Mouse (Mus musculus) layer of hippocampus, adult 11-12 months (tissue): ENCODE measurements around the gene Uaca.

Source experiments
- DNase-seq: peaks from one replicate; pipeline ENCODE4 v3.0.0; 2022; ENCODE audit warnings: low spot score

Gene Uaca

DNA sequence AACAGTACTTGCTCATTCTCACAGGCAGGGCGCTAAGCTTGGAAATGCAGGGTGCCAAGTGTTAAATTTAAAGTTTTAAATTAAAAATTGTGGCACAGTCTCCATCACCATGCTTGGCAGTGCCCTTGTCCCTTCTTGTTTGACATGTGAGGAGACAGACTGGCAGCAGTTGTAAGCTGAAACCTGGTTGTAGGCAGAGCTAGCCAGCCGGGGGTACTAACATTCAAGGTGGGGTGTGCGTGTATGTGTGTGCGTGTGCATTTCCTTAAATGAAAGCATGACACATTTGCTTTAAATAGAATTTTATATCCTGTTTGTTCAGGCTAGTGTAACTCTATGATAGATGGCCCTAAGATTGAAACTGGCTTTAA, 42.7 kb downstream of the Uaca start:
- no peak for DNase-seq

DNA sequence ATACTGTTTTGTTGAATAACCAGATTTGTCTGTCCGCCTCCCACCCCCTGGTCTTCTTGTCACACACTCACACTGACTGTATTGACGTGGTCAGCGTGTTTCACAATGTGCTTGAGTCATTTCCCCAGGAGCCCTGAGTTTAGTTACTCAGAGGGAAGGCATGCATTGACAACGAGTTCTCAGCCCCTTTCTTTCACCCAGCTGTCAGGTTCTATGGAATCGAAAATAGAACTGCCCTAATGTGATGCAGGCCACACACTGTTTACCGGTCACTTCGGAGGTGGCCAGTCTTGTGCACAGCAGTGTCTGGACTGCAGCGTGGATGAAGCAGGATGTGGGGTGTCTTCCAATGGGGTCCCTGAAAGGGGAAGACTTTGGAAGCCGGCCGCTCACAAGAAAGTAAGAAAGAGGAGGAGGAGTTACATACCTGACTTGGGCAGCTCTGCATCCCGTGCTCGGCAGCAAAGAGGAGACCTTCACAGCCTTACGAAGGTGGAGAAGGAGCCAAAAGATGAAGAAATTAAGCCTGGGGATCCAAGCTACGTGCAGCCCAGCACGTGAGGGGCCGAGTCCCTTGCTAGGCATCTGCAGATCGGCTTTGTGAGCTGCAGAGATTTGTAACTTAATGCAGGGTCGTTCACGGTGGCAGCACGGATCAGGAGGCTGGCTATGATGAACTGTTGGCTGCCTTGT, 43.3 kb downstream of the Uaca start:
- DNase-seq, result no peak

DNA sequence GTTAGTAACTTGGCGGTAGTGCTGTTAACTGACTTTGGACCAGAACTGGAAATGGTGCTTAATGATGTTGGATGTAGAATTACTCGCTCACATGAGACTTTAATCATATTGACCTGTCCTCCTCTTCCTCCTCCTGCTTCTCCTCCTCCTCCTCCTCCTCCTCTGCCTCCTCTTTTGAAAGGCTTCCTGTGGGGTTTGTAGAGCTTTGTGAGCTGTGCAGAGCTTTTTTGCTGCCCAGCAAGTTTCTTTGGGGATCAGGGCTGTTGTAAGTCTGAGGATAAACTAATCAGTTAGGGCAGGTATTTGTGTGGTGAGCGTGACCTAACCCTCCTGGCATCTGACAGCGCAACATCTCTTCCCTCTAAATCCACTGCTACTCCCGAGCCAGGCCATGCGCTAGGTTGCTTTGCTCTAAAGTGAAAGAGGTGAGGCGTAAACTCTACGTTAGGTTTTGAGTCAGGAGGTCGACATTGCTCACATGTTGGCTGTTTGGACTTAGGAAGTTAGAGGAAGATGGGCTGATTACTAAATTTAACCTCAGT, 44.1 kb downstream of the Uaca start:
- DNase-seq, result no peak

GRCm38 (mm10) chr9:60841393-60841792, 47.1 kb downstream of the Uaca start:
- DNase-seq, result no peak

DNA sequence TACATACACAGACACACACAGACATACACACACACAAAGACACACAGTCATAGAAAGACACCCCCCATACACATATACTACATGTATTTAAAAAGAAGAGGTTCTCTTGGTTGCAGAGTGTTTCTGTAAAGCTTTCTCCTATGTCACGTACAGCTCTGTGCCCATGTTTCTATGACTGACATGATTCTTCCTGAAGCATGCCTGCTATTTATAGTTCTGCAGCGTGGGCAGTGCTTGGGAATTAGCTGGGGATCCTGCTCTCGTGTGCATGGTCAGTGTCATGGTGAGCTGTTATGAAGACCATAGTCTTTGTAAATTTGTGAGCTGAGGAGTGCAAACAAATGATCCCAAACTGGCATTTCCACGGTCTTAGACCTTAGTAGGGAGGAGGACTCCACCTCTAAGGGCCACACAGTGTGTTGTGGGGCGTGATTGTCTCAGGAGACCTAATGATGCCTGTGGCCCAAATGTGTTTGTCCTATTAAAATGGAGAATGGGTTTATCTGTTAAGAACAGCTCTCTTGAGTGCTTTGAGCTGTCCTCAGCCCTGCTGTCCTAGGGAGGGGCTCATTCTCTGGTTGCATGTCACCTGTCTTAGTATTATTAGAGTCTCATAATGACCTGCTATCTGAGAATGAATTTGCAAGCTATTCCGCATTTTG, 49.2 kb downstream of the Uaca start:
- DNase-seq, result no peak

- DNase-seq, result no peak
Measured at GRCm38 (mm10) chr9:60848730-60849129, 54.4 kb downstream of the Uaca start.

DNA sequence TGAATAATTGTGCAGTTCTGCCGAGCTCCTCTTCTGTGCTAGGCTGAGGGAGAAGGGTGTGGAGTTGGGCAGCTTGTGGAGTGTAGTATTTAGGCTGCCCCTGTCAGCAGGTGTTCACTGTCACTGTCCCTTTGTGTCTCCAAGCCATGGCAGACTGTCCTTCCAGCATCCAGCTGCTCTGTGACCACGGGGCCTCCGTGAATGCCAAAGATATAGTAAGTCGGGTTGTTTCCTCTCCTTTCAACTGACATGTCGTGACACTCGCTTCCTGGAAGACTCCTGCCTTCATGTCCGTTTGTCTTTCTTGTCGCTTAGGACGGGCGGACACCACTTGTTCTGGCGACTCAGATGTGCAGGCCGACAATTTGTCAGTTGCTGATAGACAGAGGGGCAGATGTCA, 55.6 kb downstream of the Uaca start:
- DNase-seq, result no peak

- no peak for DNase-seq
Measured at GRCm38 (mm10) chr9:60854196-60854595, 59.9 kb downstream of the Uaca start.

GRCm38 (mm10) chr9:60857833-60858232, 63.5 kb downstream of the Uaca start:
- peak; percentile 83 for DNase-seq

- no peak for DNase-seq
Measured at GRCm38 (mm10) chr9:60858306-60858960, 64.1 kb downstream of the Uaca start.

DNA sequence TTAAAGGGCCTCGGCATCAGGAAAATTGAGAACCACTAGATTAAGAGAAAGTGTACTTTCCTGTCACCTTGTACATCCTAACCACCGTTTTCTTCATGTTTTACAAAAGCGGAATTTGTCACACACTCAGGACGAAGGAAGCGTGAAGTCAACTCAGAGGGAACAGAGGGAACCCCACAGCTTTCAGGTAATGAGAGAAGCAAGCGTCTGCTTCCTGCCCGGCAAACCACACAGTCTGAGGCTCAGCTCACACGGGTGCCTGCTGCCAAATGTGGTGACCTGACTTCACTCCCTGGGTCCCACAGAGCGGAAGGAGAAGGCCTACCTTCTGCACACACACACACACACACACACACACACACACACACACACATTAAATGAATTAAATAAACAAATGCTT, 64.7 kb downstream of the Uaca start:
- DNase-seq, result no peak

DNA sequence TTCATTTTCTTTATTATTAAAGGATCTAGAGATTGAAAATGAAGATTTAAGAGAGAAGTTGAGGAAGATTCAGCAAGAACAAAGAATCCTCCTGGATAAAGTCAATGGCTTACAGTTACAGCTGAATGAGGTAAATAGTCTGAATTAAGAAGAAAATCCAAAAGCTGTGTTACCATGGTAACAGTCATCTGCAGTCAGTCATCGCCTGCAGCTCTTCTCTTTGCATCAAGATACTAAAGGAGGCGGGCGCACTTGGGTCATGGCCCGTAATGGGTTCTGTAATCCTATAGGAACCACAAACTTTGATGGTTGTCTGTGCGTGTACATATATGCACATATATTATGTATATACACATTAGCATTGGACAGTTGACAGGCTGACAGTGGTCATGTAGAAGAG, 66.7 kb downstream of the Uaca start:
- DNase-seq, result no peak

GRCm38 (mm10) chr9:60864664-60865063, 70.3 kb downstream of the Uaca start:
- DNase-seq, result no peak

GRCm38 (mm10) chr9:60865866-60866265, 71.5 kb downstream of the Uaca start:
- DNase-seq, result no peak

- DNase-seq, result no peak
Measured at GRCm38 (mm10) chr9:60870451-60870850, 76.1 kb downstream of the Uaca start.

GRCm38 (mm10) chr9:60870919-60871503, 76.7 kb downstream of the Uaca start:
- no peak for DNase-seq

DNA sequence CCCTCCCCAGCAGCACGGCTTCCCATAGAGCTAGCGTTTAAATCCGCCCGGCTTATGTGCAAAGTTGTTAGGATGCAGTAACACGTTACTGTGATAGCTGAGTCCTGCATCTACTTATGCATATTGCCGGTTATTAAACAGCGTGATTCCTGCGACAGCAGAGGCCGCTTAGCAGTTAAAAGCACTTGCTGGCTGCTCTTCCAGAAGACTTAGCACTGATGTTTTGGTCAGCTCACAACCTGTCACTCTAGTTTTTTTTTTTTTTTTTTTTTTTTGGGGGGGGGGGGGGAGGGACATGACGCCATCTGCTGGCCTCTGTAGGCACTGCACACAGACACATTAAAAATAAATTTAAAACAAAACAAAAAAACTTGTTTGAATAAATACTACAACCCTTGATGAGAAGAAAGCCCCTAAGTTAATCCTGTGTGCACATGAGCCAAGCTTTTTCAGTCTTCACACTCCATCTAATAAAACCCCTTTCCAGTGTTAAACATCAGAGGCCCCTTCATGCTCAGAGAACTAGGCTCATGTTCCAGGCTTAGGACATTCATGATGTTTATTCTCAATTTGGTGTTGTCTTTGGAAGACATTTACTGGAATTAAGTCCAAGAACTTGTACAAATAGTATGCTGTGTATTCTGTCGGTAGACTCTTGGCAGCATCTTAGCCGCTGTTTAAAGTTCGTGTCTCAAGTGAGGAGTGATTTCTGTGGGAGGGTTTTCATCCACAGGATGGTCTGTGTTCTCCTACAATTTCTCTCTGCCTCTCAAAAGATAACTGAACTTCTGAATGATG, 79.1 kb downstream of the Uaca start:
- no peak for DNase-seq

DNA sequence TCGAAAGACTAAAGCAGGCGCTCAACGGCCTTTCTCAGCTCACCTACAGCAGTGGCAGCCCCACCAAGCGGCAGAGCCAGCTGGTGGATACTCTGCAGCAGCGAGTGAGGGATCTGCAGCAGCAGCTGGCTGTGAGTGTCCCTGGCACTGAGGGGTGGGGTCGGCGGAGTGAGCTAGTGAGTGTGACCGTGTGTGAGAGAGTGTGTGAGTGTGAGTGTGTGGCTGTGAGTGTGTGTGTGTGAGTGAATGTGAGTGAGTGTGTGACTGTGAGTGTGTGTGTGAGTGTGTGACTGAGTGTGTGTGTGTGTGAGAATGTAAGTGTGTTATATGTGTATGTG, 79.7 kb downstream of the Uaca start:
- no peak for DNase-seq

DNA sequence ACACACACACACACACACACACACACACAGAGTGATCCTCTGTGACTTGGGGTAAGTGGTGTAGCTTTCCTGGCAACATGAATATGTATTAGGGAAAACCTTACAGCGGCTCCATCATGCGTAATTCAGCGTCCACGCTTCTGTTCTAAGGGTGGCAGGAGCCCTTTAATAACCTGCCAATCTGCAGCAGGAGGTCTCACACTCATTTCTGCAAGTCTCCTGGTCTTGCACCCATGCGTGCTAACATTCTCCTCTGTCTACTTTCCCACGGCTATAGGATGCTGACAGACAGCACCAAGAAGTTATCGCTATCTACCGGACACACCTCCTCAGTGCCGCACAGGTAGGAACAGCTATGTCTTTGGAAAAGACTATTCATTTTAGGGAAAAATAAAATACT, 81.7 kb downstream of the Uaca start:
- DNase-seq, result no peak

- no peak for DNase-seq
Measured at GRCm38 (mm10) chr9:60876531-60876930, 82.2 kb downstream of the Uaca start.

DNA sequence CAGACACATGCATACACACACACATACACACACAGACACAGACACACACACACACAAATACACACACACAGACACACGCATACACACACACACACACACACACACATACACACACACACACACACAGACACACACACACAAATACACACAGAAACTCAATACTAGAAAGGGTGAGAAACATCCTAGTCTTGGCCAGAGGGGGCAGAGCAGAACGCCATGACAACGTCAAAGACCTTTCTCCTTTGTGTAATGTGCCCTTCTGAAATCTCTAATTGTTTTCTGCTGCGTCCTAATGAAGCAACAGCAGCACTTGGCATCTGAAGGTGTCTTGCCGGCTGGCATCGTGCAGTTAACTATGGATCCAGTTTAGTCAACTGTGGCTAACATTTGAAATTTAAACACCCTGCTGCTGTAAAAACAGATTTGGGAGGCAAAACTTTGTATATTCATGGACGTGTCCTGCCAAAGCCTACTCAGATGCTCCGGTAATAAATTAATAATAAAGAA, 83.8 kb downstream of the Uaca start:
- no peak for DNase-seq

- no peak for DNase-seq
Measured at GRCm38 (mm10) chr9:60878630-60879029, 84.3 kb downstream of the Uaca start.
